Mouse (Mus musculus) lung, postnatal 4 days (tissue): ENCODE measurements around the gene Iah1.

ENCODE experiments used
- DNase-seq, 2 experiments: peaks; one replicate each; pipeline ENCODE4 v3.0.0; 2021

Gene Iah1

GRCm38 (mm10) chr12:21315923-21316868 lies at the start of gene Iah1:
TSS of gene Iah1 (plus strand) at chr12:21316389.
- peak; percentile 90 for DNase-seq

- DNase-seq = no peak
Measured at GRCm38 (mm10) chr12:21266784-21267098, 49.4 kb upstream of the Iah1 start.

GRCm38 (mm10) chr12:21268083-21268616 lies 48.0 kb upstream of the Iah1 start:
- DNase-seq = no peak

GRCm38 (mm10) chr12:21274446-21274845 lies 41.7 kb upstream of the Iah1 start:
- no peak for DNase-seq

- no peak for DNase-seq
Measured at GRCm38 (mm10) chr12:21277352-21277864, 38.8 kb upstream of the Iah1 start.

GRCm38 (mm10) chr12:21284761-21285441 lies 31.3 kb upstream of the Iah1 start, which contains the start of gene Cpsf3:
TSS of gene Cpsf3 (plus strand) at chr12:21285391.
- DNase-seq = no peak

GRCm38 (mm10) chr12:21285508-21286242 lies 30.5 kb upstream of the Iah1 start:
- no peak for DNase-seq

- DNase-seq = peak; percentile 99
Measured at GRCm38 (mm10) chr12:21286243-21286622, 30.0 kb upstream of the Iah1 start, which contains the start of gene Itgb1bp1. TSS of gene Itgb1bp1 (minus strand) at chr12:21286284.

GRCm38 (mm10) chr12:21286712-21287650 lies 29.2 kb upstream of the Iah1 start:
- peak in 1 of 2 experiments; percentile 16 for DNase-seq

GRCm38 (mm10) chr12:21288716-21289395 lies 27.3 kb upstream of the Iah1 start:
- DNase-seq = peak; percentile 42 to 56

- peak; percentile 28 to 54 for DNase-seq
Measured at GRCm38 (mm10) chr12:21289651-21290050, 26.5 kb upstream of the Iah1 start.

GRCm38 (mm10) chr12:21298856-21299255 lies 17.3 kb upstream of the Iah1 start:
- no peak for DNase-seq

GRCm38 (mm10) chr12:21301324-21301723 lies 14.9 kb upstream of the Iah1 start:
- no peak for DNase-seq

- no peak for DNase-seq
Measured at GRCm38 (mm10) chr12:21301932-21302331, 14.3 kb upstream of the Iah1 start.

GRCm38 (mm10) chr12:21302361-21302783 lies 13.8 kb upstream of the Iah1 start:
- no peak for DNase-seq

- DNase-seq = no peak
Measured at GRCm38 (mm10) chr12:21305741-21306140, 10.4 kb upstream of the Iah1 start.

- no peak for DNase-seq
Measured at GRCm38 (mm10) chr12:21306721-21307120, 9.5 kb upstream of the Iah1 start.

GRCm38 (mm10) chr12:21312201-21312600 lies 4.0 kb upstream of the Iah1 start:
- no peak for DNase-seq

- peak; percentile 40 to 44 for DNase-seq
Measured at GRCm38 (mm10) chr12:21316869-21317265, 678 bp downstream of the Iah1 start.

GRCm38 (mm10) chr12:21318143-21318895 lies 2.1 kb downstream of the Iah1 start:
- DNase-seq = peak; percentile 70 to 77
